Mouse (Mus musculus) thymus, adult 2 months (tissue): ENCODE data around the gene Mbd5.

ENCODE experiments used
- CTCF ChIP-seq: fragments of 200-500 bp; IDR thresholded peaks from 2 replicates; pipeline ENCODE4 v1.5.1; 2012; ENCODE audit warnings: mild to moderate bottlenecking, control low read depth, low read length, moderate library complexity, borderline replicate concordance; ENCODE audit not compliant: control insufficient read depth, poor library complexity, insufficient read depth; ENCODE audit errors: extremely low read depth
- POLR2A ChIP-seq: fragments of 200-500 bp; IDR thresholded peaks from 2 replicates; pipeline ENCODE4 v1.6.1; 2012; ENCODE audit warnings: mild to moderate bottlenecking, low read length, control low read depth, moderate library complexity; ENCODE audit not compliant: control insufficient read depth, poor library complexity, insufficient read depth; ENCODE audit errors: extremely low read depth

- no peak for TF ChIP-seq CTCF
- no peak for TF ChIP-seq POLR2A
These were observed 422.3 kb downstream of the Mbd5 start for GRCm38 (mm10) chr2:49371632-49372031.
